Mouse (Mus musculus) testis, adult 2 months (tissue): ENCODE measurements around the gene Cog1.

Experiments used
- CTCF ChIP-seq: fragments of 200-500 bp; IDR thresholded peaks from 2 replicates; pipeline ENCODE4 v1.5.1; 2012; ENCODE audit warnings: low read depth, mild to moderate bottlenecking, inconsistent platforms, low read length, moderate library complexity; ENCODE audit not compliant: control insufficient read depth, insufficient read depth, insufficient replicate concordance
- POLR2A ChIP-seq: fragments of 200-500 bp; IDR thresholded peaks from 2 replicates; pipeline ENCODE4 v1.6.1; 2012; ENCODE audit warnings: low read depth, mild to moderate bottlenecking, inconsistent platforms, low read length, moderate library complexity; ENCODE audit not compliant: control insufficient read depth

DNA sequence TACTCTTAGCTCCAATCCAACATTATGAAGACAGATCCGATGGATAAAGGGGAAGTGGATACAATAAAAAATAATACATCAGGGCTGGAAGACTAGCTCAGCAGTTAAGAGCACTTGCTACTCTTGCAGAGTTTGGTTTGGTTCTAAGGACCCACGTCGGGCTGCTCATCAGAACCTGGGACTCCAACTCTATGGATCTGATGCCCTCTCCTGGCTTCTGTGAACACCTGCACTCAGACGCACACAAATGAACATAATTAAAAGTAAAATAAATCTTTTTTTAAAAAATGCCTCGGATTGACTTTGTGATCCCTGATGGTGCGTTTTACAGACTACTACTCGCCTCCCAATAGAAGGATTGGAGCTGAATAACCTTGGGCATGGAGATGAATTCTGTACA is 18.3 kb upstream of the Cog1 start:
- no peak for TF ChIP-seq CTCF
- TF ChIP-seq POLR2A = no peak
